Mouse (Mus musculus): ENCODE data around the gene Dcdc2c.

The Dcdc2c gene

DNA sequence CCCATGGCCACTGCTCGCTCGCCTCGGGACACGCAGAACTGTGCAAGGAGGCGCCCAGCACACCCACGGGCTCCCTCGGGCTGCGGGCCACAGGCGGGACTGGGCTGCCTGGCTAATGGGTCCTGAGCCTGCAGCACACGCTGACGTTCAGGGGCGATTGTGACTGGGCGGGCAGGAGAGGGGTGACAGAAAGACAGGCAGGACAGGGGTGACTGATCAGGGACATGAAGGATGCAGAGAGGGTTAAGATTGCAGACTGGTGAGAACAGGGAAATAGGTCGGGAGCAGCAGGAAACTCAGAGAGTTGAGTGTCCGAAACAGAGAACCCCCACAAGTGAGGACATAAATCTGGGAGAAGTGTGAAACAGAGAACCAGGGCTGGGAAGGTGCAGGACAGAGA, at the start of gene Dcdc2c:
Gene Dcdc2c (minus strand): TSS at position 101 of the 400 bp plus-strand sequence.
- no peak for DNase-seq

DNA sequence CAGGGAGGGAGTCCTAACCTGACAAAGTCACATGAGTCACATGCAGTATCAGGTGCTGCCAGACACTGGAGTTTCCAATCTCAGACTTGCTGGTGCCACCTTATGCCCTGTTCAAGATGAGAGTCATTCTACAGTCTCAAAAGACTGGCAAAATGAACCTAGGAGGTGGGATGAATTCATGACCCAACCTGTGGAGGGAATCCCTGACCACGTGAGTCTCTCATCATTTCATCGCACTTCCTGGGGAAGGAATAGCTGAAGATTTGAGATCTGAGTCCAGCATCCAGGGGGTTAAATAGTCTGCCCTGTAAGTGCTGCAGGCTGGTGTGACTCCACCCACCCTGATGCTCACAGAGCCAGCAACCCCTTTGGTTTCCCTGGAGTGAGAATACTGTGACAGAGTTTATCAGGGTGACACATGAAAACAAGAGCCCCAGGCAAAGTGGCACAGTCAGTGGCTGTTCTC, 46.4 kb upstream of the Dcdc2c start:
- DNase-seq, result no peak

DNA sequence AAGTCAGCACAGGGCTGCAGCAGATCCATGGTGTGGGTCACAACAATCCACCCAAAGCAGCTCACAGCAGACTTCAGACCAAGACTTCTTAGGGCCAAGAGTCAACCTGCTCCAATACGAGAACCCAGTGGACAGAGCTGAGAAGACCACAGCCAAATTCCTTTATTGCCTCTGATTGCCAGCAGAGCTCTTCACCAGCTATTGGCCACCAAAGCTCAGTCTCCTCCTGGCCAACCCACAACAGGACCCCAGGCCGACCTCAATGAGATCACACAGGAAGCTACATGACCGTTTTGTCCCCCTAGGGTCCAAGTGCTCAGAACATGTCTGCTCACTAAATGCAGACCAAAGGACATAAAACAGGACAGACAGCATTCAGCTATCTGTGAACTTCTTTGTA, 45.9 kb upstream of the Dcdc2c start:
- DNase-seq, result no peak

DNA sequence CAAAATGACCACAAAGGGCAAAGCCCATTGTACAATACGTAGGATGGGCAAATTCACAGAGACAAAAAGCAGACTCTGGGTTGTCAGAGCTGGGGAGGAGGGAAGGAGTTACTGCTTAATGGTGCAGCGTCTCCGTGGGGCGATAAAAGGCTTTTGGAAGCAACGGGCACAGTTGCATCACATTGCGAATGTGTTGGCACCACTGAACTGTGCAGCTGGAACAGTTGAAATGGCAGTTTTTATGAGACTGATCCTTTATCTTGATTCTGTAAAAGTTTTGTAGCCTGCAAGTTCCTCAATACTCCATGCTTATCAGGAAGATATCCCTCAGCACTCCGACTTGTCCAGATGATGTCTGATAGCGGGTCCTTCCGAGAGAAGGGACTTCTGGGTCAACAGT, 45.5 kb upstream of the Dcdc2c start:
- no peak for DNase-seq

DNA sequence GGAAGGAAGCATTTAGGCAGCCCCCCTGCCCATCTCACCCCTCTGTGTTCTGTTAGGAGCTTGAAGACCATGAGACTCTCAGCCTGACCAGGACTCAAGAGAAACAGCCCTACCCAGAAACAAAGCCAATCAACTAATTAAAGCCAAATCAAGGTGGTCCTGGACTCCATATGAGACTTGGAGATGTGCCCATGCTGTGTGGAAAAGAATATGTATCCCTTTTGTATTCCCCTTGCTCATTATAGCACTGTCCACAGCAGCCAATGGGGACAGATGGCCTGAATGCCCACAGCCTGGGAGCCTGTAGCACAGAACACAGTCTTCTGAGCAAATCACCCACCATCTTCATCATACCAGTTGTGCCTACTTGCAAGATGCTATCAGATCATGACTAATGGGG, 44.7 kb upstream of the Dcdc2c start:
- no peak for DNase-seq

DNA sequence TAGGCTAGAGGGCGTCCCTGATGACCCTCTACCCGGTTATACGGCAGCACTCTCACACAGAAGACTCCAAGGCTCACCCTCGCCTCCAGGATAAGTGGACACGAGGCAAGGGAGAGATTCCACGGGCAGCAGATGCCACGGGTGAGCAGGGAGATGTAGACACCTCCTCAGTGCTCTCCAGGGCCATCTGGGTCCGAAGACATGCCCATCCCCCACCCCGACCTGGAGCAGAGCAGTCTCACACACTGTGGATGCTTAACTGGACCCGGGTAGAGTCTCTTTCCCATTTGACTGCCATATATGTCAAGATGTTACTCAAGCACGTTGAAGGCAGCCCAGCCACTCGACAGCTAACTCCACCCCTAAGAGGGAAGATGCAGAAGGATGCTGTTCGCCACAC, 38.2 kb upstream of the Dcdc2c start:
- DNase-seq, result peak in 1 of 2 experiments; percentile 46

DNA sequence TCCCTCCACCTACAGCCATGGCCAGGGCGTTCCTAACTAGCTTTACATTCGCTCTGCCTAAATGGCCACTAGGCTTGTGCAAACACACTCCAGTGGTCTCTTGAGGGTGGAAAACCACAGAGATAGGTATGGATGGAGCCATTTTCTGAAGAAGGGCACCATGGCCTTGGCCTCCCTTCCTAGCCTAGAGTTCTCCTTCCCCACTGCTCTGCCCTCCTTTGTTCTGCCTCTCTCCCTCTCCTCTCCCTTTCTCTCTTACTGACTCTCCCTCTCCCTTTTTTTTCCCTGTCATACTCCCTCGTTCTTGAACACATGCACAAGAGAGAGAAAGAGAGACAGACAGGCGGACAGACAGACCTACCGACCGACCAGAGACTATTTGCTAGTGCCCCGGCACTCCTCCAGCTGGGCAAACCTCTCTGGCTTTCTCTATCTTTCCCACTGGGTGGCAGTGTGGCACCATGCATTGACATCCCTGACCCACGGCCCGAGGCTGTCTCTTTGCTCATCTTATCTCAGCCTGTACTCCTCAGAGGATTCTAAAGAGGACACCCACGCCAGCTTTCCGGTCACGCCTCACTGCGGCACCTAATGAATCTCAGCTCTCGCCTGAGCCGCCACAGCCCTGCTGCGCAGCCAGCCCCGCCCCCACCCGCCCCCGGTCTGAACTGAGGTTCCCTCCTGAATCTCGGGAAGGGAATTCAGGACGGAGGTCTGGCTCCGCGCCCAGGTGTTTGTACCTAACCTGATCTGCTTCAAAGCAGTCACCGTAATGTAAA, 37.1 kb upstream of the Dcdc2c start:
- DNase-seq, result peak; percentile 91 to 93

DNA sequence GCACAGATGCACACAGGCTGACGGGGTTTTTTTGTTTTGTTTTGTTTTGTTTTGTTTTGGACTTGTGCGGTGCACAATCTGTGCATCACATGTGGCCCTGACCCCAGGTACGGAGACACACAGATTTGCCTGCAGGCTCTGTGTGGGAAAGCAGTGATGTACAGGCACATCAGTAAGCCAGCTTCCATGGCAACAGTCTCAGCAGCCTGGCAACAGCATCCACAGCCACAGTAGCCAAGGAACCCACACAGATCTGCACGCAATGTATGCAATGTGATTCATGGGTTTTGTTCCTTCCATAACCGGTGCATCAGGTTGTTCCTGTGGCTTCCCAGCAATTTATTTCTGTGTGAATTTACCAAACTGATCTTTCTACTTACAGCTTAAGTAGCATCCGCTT, 35.8 kb upstream of the Dcdc2c start:
- no peak for DNase-seq

DNA sequence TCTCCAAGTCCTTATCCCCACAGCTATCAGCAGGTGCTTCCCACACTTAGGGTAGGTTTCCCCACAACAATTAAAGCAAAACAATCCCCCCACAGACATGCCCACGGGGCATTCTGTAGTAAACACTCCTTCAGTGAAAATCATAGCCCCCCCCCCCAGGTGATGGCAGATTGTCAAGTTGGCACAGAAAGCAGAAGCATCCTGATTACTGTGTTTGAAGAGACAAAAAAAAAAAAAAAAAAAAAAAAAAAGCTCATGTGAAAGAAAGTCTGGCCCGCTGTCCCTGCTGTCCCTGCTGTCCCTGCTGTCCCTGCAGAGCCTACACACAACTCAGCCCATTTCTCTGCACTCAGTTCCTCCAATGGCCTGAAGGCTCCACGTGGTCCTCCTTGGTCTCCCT, 31.8 kb upstream of the Dcdc2c start:
- no peak for DNase-seq

DNA sequence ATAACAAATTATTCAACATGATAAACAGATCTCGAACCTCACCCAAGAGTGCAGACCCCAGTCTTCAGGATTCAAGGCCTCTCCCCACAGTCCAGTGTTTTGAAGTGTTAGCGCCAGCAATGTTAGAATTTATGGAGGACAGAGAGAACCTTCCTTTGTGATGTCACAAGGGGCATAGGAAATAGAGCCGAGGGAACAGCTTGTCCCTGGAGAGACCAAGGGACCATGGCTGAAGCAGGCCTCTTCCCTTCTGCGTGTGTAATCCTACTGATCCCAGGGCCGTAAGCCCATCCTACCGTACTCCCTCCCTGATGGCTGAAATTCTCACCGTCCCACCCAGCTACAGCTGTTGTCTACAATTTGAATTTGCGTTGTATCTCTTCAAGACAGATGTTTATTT, 30.2 kb upstream of the Dcdc2c start, which contains the start of gene Allc:
Gene Allc (minus strand): TSS at position 101 of the 400 bp plus-strand sequence.
- DNase-seq, result no peak

DNA sequence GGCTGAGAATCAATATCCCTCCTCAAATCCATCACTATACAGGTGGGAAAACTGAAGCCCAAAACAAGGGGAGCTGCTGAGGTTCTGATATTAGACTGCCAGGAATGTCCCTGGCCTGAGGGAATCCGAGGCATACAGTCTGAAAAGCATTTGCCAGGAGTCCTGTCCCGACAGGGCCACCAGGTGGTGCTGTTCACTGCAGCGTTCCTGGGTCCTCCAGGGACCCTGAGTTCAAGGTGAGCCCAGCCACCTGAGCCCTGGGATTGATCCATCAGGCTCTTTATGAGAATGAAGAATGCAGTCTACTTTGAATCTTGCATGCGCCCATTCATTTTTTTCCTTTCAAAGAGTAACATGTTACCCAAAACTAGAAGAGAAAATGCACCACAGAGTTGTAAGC, 26.9 kb upstream of the Dcdc2c start:
- peak in 1 of 2 experiments; percentile 31 for DNase-seq

DNA sequence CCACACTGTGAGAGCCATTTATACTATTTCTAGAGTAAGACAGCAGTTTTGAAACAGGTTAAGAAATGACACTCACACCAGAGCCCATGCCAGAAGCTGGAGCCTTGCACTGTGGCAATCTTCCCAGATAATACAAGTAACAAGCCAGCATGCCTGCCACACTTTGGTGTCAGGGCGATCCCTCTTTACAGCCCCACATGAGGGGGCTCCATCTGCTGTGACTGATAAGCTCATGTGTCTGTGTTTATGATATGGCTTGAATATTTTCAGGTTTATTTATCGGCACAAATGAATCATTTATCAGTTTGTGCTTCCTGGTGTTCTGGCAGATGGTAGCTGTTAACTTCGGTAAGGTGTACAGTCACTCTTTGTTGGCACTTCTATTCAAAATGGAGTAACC, 25.9 kb upstream of the Dcdc2c start:
- DNase-seq, result no peak

DNA sequence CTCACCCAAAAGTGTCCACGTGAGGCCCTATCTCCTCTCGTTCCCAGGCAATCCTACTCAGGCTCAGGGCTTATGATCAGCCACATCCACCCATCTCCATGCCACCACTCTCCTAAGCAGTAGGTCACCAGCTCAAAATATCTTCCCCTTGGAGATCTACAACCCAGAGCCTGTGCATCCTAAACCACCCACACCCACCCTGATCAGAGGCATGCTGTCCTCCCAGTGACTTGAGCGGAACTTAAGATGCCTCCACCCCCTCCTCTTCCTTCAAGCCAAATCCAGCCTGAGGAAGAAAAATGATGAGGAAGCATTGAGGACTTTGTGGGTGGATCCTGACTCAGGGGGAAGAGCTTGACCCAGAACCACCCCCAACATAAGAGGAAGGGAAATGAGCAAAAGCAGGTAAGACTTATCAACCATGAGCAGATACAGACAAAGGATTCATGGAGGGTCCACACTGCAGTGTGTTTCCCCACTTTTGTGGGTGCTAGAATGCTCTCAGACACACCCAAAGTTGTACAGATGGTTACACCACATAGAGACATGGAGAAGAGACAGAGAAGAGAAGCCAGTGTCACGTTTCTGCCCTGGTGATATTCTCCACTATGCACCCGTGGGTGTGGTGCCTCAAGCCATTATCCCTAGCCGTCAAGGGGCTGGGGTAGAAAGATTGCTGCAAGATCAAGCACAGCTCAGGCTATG, 23.3 kb upstream of the Dcdc2c start:
- DNase-seq, result no peak

DNA sequence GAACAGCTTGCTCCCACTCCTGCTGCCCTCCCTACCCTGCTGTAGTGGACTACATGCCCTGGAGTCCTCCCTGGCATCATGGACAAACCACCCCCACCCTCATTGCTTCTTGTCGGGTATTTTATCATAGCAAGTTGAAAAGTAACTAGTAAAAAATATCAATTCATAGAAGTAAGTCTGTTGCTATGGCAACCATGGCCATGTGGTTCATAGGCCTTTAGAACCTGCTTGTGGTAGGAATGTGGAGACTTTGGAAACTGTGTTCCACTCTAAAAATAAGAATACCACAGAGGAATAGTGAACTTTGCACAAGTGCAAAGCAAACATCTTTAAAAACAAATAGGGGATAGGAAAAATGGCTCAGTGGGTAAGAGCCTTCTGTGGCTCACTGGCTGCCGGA, 20.0 kb upstream of the Dcdc2c start:
- DNase-seq, result no peak

DNA sequence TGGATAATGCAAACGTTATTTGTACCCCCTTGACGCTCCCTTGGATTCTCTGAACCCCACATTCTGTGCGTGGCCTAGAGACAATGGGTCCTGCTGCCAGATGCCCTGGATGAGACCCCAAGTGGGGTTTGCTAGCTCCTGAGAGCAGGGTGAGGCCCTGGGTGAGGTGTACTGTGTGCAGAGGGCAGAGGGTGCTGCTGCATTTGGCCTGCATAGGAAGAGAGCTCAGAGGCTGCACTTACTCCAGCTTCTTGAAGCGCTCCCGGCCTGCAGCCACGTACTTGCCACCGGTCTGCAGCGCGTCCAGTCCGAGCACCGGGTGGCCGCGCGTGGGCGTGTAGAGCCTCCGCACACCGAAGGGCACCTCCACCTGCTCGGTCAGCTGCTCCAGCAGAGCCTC, 424 bp downstream of the Dcdc2c start:
- DNase-seq, result peak in 1 of 2 experiments; percentile 10

DNA sequence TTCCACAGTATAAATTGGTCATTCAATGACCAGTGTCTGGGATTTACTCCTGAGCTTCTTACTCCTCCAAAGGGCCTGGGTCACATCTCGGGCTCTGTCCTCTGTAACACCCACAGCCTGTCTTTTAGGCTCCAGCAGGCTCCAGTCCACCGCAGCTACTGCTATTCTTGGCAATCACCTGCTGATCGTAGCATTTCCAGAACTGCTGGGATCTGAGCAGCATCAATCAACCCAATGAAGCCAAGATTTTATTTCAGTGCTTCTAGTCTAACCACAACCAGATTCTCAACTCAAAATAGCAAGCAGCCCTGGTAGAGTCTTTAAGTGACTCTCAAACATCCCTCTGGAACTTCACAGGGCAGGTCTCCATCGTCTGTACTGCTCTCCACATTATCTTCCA, 3.3 kb downstream of the Dcdc2c start:
- no peak for DNase-seq

DNA sequence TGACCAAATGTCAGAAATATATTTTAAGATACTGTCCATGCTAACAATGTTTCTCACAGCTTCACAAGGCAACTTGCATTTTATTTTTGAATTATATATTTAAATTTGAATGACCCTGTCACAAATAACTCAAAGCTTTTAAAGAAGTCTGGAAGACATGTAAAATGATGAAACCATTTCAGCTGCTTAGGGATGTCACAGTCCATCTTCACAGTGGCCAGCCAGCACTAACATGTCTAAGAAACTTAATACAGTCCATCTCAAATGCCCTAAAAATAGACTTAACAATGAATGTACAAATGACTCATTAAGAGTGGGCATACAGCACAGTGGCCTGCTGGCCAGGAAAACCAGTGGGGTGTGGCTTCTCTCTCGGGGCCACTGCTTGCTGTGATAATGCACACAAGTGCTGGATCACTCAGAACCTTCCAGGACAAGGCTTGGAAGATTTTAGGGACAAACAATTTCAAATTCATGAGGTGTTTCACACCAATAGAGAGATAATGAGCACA, 37.9 kb downstream of the Dcdc2c start:
- DNase-seq, result no peak

DNA sequence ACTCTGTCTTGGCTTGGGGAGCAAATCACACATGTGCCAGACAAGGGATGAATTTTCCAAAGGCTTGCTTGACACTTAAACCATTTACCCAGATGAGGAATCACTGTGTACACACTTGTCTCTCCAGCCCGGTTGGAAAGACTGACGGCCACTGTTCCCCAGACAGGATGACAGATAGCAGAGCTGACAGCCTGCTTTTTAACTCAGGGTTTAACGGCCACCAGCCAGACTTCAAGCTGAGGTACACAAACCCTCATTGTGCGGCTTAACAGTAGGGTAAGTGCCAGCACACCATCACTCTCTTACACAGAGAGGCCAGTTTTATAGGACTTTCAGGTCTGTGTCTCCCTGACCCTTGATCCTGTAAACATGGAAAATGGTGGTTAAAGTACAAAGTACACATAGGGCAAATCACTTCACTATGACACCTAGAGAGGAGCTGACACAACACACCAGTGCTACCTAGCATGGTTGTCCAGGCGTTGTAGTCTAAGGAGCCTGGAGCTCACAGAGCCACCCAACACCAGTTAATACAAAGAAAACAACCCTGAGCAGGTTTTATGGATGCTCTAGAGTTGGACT, 42.4 kb downstream of the Dcdc2c start:
- DNase-seq, result no peak

DNA sequence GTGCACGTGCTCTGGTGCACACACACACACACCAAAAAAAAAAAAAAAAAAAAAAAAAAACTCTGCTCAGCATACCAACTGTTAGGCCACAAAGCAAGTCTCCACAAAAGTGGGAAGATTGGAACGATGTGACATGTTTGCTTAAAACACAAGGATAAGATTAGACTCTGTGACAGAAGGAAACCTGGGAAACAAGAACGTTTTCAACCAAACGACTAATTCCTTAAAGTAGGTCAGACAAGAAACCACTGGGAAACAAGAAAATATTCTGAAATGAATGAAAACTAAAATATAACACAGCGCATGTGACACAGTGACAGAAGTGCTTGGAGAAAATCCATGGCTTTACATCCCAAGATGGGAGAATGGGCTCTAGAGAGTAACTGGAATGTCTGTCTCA, 57.9 kb downstream of the Dcdc2c start:
- DNase-seq, result no peak

DNA sequence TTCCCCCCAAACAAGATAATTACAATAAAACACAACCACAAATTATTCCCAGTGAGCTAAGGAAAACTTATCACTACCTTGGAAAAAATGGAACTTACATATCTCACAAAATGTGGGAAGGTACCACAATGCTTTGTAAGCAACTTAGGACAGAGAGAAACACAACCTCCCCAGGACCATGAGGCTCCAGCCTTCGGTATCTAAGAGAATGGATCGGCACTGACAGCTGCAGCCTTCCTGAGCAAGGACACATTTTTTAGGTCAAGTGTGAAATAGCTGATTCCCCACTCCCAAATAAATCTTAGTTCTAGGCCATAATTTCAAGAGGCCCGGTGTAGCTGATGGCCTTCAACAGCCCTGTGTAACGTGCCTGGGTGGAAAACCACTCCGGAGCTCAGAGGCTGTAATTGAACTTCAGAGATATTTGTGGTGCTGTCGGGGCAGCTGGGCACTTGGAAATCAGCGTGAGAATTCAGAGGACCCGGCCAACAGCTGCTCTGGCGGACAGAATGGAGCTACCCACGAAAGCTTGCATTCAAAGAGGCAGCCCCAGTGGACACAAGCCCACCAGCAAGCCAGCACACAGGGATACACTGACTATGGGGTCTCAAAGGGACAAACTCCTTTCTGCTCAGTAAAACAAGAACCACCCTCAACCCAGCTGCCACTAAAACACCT, 69.6 kb downstream of the Dcdc2c start:
- no peak for DNase-seq

DNA sequence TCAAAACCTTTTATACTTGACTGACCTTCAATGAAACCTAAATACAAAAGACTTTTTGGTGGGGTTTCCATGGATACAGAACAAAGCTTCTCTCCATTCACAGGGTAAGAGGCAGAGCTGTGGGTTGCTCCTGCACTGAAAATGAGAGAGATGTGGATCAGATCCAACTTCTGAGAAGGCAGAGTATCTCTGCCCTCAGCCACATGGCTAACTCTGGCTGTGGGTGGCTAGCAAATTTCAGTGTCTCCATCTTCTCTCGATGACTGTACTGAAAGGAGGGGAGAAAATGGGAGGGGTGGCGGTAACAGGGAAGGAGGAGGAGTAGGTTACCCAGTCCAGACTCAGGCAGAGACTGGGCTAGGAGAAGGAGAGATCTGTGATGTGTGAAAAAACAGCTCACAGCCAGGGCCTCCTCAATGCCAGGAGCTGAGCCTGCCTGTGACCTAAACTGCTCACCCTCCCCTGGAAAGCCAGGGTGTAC, 91.2 kb downstream of the Dcdc2c start:
- no peak for DNase-seq

DNA sequence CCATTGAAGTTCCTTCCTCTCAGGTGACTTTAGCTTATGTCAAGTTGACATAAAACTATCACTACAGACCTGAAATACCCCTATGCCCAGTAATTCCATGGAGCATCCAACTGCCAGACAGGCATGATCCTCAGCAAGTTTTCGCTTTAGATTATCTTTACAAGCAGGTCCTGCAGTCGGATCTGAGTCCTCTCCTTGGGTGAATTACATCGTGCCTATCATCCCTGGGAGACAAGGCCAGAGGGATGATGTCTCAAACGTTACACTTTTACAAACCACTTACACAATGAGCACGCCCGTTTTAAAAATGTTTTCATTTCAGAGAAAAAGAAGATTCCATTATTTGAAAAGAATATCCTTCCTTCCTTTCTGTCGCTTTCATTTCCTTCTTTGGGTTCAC, 91.7 kb downstream of the Dcdc2c start:
- DNase-seq, result no peak

DNA sequence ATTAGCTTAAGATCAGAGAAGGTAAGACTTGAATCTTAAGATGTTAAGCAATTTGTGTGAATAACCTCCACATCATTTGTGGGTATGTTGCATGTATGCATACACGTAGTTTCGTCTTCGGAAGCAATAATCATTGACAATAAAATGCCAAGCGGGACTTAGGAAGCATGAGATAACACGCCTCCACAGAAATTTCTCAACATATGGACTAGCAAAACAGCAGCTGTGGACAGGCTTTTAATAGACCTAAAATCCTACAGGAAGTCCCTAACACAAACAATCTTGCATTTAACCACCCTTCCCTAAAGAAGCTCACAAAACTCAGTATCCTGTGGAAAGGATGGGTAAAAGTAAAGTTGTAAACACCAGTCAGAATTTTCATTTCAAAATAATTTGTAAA, 93.4 kb downstream of the Dcdc2c start:
- DNase-seq, result no peak
